Mouse (Mus musculus) right cerebral cortex, postnatal 14 days (tissue): ENCODE measurements around the gene Dpf2.

Experiments used
- DNase-seq: peaks from one replicate; pipeline ENCODE4 v3.0.0; 2022

Dpf2 gene

GRCm38 (mm10) chr19:5913007-5913719, at the start of gene Dpf2:
Gene Dpf2, minus strand, starts transcription at chr19:5913010.
- no peak for DNase-seq

- DNase-seq: no peak
Measured at GRCm38 (mm10) chr19:5957371-5957770, 44.6 kb upstream of the Dpf2 start.

DNA sequence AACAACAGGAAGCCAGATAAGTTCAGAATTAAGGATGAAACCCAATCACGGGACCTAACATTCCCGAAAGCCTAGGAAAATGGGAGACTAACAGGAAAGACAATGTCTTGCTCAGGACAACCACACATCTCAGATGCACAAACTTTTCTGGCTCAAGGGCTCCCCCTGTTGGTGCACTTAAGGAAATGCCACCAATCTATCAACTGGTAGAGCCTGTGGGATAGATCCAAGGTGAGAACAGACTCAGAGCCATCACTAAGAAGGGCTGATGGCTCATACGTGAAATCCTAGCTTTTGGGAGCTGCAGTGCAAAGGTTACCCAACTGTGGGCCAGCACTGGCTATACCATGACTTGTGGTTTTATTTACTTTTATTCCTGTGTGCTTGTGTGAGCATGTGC, 43.9 kb upstream of the Dpf2 start:
- DNase-seq: peak; percentile 67

DNA sequence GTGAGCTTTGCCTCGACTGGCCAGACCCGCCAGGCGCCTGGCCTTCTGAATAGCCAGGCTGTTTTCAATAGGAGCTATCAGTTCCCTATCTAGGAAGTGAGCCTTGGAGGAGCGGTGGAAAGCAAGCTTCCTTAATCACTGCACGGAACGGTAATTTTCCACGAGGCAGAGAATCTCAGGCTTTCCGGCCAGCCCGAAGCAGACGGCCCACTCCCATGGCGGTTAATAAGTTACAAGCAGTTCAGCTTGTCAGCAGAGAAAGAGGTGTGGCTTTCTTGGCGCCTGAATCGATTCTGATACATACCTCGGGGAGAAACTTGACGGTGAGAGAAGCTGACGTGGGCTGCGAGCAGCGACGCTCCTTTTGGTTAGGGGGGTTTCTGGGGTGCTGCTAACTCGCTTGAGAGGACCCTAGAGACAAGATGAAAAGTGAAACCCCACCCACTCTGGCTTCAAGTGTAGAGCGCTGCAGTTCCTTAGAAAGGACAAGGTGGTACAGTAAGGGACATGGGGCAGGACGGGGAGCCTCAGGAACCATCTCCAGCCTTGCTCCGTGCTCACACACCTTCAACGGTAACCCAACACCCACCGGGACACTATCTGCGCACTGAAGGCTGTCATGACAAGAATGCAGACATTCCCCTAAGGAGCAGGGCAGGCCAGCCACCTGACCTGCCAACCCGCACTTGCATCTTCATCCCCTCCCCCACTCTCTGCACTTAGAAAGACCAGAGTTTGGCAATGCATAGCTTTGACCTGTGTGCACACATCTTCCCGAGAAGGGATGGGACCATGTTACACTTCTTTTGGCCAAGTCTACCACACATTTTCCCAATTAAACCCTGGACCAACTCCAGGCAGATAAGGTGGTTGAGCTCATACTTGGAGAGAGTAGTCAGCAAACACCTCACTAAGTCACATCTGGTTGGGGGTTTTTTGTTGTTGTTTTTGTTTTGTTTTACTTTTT, 43.2 kb upstream of the Dpf2 start:
- no peak for DNase-seq

- DNase-seq: no peak
Measured at GRCm38 (mm10) chr19:5954936-5955335, 42.1 kb upstream of the Dpf2 start.

DNA sequence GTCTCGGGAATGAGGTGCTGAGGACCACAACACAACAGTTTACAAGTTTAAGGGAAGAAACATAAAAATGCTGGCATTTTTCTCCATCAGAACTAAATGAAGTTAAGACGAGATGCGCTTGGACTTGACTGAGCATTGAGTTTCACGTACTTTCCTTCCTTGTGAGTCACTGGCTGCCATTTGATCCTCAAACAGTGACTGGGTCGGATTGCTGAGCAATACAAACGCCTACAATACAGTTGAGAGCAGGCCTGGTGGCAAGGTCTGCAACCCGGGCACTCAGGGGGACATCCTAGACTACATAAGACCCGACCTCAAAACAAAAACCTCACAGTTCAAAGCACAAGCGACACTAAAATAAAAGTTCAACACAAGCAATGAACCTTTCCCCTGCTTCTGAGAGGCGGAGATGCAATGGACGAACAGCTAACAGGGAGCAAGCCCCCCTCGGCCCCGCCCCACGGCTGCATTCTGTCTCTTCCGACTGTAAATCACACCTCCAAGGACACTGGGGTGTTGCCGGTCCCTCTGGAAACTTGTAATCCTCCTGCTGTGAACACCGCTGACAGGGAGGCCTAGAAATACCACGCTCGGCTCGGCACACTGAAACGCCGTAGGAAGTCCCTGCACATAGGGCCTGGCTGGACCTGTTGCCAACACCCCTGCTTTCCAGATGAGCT, 41.4 kb upstream of the Dpf2 start:
- no peak for DNase-seq

- no peak for DNase-seq
Measured at GRCm38 (mm10) chr19:5953201-5953770, 40.5 kb upstream of the Dpf2 start.

DNA sequence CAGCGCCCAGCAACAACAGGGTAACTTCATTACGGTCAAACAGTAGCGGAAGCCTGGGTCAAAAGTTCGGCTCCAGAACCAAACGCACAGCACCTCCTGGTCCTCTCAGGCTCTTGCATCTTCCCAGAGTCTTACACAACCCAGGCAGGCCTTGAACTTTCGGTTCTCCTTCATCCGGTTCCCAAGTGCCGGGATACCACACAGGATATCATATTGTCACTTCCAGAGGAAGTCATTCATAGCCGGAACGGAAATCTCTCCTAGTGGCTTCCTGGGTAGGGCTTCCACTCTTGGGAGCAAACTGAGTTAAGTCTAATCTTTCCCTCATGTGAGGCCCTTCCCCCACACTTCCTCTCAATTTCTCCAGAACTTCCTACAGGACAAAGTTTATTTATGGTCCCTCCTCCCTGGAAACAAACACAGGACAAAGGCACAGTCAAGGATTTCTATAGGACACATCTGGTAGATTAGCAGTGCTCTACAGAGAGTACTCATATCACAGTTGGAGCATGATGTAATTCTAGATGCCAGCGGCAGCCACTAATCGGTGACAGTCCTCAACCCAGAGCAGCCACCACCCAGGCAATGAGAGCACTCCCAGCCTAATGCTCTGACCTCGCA, 39.4 kb upstream of the Dpf2 start:
- no peak for DNase-seq

GRCm38 (mm10) chr19:5951631-5952030, 38.8 kb upstream of the Dpf2 start:
- no peak for DNase-seq

GRCm38 (mm10) chr19:5950218-5950617, 37.4 kb upstream of the Dpf2 start:
- no peak for DNase-seq

- no peak for DNase-seq
Measured at GRCm38 (mm10) chr19:5945891-5946290, 33.1 kb upstream of the Dpf2 start.

GRCm38 (mm10) chr19:5945027-5945426, 32.2 kb upstream of the Dpf2 start:
- DNase-seq: no peak

- no peak for DNase-seq
Measured at GRCm38 (mm10) chr19:5944145-5944544, 31.3 kb upstream of the Dpf2 start.

DNA sequence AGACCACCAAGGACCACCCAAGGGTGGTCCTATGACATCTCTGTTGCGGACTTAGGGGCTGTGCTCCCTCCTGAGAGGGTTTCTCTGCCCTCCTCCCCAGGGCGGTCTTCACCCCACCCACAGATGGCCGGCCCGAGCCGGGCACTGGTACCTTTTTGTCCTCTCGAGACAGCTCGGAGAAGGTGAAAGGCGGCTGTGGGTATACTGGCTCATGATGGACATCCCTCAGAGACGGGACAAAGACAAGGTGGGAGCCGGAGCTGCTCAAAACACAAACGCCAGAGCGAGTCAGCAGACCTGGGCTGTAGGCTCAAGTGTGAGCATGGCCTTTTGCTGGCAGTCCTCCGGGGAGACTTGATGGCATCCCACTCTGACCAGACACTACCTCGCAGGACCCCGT, 30.6 kb upstream of the Dpf2 start:
- no peak for DNase-seq

DNA sequence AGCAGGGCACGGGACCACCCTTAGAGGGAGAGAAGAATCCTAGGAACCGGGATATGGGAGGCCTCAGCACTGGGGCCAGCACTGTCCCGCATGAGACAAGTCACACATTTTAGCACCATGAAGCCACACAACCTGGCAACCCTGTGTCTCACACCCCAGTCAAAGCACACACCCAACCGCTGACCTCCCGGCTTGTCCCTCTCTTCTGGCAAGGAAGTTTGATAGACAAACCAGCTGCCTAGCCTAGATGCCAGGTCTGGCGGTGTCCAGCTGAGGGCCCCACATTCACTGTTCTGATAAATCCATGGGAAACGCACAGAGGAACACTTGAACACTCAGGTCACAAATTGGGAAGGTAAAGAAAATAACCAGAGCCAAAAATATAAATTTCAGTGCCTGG, 29.8 kb upstream of the Dpf2 start:
- no peak for DNase-seq

- no peak for DNase-seq
Measured at GRCm38 (mm10) chr19:5940656-5941055, 27.8 kb upstream of the Dpf2 start.

- peak; percentile 48 for DNase-seq
Measured at GRCm38 (mm10) chr19:5940173-5940572, 27.4 kb upstream of the Dpf2 start.

- DNase-seq: no peak
Measured at GRCm38 (mm10) chr19:5939715-5940114, 26.9 kb upstream of the Dpf2 start.

- DNase-seq: no peak
Measured at GRCm38 (mm10) chr19:5938516-5938915, 25.7 kb upstream of the Dpf2 start.

DNA sequence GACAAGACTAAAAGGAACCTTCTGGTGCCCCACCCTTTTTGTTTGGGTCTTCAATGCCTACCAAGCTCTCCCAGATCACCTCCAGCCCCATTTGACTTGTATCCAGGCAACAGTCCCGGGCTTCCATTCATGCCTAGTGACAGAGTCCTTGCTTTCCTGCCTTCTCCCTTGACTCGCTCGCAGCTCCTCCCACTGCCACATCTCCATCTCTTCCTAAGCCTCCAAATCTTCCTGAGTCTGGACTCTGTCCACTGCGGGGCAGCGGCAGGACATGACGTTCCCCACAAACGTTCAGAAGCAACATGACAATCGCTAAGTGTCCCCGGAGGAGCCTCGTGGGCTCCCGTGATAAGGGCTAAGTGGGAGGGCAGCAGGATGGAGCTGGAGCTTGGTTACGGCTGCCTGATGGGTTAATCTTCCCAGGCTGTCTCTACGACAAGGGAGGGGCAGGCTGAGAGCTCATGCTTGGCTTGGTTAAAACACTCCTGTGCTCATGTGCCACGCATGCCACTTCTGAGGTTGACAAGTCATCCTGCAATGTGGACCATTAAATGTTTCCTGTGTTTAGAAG, 25.1 kb upstream of the Dpf2 start:
- no peak for DNase-seq

GRCm38 (mm10) chr19:5937095-5937835, 24.5 kb upstream of the Dpf2 start:
- DNase-seq: no peak

DNA sequence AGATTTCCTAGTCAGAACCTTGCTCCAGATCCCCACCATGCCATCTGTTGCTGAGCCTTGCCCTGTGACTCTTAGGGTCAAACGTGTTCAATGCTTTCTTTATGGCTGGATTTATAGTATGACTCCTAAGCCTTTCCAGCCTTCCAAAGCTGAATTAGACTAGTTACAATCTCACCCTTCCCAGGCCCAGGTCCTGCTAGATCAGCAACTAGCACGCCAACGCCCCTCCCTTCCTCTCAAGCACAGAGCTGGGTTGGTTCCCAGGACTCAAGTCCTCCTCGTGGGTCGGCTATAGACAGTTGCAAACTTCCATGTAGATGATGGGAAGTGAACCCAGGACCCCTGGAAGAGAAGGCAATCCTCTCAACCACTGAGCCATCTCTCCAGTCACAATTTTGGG, 22.9 kb upstream of the Dpf2 start:
- no peak for DNase-seq
